Mouse (Mus musculus): ENCODE data around the gene Slc18a2. TPM values are rescaled to one million over a fixed set of nuclear protein-coding genes. Genes with fewer than 3 reads are reported as not detected.
A peak's percentile ranks its signal among the peaks of the same experiment; 100 is the strongest.

Slc18a2 gene
- under 1 TPM; 0.86 to 0.92 TPM for total RNA-seq (2021)
- long read RNA-seq, partial matches to known transcripts = 1 of 25 reads
- long read RNA-seq, other reads (novel, unspliced or antisense) = 21 of 25 reads

- no peak for DNase-seq (ENCODE audit: low spot score in 2 of 2)
These were observed at the start of gene Slc18a2 for GRCm38 (mm10) chr19:59260718-59261442. Slc18a2 (plus strand) TSS chr19:59260896.

DNA sequence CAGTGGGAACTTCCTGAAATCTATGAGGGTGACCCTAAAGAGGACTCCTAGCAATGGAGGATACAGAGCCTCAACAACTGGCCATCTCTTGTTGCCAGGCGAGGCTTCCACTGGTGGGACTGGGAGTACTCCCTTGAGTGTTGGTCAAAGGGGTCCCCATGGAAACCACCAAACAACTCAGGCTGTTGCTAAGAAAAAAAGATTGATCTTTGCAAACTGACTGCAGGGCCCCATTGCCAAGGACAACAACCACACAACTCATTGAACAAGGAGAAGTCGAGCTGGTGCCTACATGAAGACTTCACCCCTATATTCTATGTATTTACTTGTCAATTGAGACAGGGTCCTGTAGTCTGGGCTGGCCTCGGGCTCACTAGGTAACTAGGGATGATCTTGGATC is 43.8 kb upstream of the Slc18a2 start:
- no peak for DNase-seq (ENCODE audit: low spot score in 2 of 2)

DNA sequence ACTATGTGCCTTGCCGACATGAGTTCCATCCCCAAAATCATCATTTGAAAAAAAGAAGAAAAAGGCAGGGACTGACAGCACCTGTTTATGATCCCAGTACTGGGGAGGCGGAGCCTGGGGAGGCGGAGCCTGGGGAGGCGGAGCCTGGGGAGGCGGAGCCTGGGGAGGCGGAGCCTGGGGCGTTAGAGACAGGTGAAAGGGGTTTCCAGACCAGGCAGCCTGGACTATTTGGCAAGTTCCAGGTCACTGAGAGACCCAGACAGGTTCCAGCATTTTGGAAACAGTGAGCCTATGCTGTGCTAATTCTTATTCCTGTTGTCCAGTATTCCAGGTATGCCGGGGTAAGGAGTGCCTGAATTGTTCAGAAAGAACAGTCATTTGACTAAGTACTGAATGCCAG is 41.7 kb upstream of the Slc18a2 start, which contains the start of gene Kcnk18:
Gene Kcnk18 (plus strand): TSS at position 224 of the 400 bp plus-strand sequence.
- DNase-seq (ENCODE audit: low spot score in 2 of 2) = no peak

GRCm38 (mm10) chr19:59221131-59221530 is 39.6 kb upstream of the Slc18a2 start:
- no peak for DNase-seq (ENCODE audit: low spot score in 2 of 2)

DNA sequence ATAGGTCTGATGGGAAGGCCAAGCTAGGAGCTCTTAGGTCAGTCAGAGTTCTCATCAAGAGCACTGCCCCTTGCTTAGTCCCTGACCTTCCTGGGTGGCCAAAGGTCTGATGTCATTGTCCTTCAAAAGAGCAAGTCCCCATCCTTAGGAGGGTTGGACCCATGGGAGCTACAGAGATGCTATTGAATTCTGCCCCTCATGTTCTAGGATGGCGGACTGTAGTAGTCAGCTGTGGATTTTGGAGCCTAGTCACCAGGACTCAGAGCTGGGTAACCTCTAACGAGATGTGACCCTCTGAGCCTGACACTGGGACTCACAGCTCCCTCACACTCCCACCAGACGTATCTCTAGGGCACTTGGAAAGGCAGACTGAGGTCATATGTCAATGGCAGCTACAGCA is 32.3 kb upstream of the Slc18a2 start:
- no peak for DNase-seq (ENCODE audit: low spot score in 2 of 2)

- DNase-seq (ENCODE audit: low spot score in 2 of 2) = no peak
These were observed 27.9 kb upstream of the Slc18a2 start for GRCm38 (mm10) chr19:59232786-59233185.

- no peak for DNase-seq (ENCODE audit: low spot score in 2 of 2)
These were observed 25.7 kb upstream of the Slc18a2 start for GRCm38 (mm10) chr19:59235001-59235400.

- DNase-seq (ENCODE audit: low spot score in 2 of 2) = no peak
These were observed 24.6 kb upstream of the Slc18a2 start for GRCm38 (mm10) chr19:59236046-59236445.

- no peak for DNase-seq (ENCODE audit: low spot score in 2 of 2)
These were observed 22.1 kb upstream of the Slc18a2 start for GRCm38 (mm10) chr19:59238630-59239029.

DNA sequence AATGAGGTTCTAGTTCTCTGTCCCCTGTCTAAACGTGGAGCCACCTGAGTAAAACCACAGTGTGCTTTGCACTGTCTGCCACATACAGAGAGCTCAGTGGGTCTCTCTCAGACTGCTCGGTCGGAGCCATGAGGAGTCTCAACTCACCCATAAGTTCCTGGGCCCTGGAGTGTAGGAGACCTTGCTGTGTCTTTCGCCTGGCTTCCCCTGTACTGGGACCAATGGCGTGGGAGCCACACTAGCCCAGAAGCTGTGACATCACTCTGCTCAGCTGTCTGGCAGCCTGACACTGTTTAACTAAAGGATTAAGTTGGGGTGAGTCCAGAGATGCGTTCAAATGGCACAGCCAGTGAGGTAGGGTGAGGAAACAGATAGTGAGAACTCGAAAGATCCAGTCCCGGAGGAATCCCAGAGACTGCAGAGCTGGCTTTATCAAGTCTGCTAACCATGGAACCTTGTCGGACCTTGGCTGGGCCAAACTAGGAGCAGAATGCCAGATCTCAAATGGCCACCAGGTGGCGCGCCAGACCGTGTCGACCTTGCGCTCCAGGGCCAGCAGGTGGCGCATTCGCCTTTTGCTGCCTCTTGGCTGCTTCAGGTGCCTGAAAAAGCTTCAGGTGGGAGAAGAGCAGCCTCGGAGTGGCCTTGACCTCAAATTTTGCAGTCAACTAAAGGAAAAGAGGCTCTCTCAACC is 21.4 kb upstream of the Slc18a2 start:
- DNase-seq (ENCODE audit: low spot score in 2 of 2) = peak; percentile 66 to 93

DNA sequence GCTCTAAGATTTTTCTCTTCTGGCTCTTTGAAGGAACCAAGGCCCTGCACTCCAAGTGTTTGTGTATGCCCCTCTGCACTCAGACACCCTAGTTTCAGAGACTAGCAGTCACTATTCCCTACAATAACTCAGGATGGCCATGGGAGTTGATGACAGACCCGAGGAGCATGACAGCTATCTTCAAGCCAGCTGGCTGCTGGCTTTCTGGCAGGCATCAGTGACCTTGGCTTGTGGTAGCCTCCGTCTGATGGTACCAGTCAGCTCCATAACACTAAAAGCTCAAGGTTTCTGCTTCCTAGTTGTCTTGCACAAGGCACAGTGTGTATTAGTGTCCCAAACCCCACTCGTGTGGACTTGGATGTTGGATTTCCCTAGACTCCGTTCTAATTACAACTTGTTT is 18.7 kb upstream of the Slc18a2 start:
- DNase-seq (ENCODE audit: low spot score in 2 of 2) = no peak

DNA sequence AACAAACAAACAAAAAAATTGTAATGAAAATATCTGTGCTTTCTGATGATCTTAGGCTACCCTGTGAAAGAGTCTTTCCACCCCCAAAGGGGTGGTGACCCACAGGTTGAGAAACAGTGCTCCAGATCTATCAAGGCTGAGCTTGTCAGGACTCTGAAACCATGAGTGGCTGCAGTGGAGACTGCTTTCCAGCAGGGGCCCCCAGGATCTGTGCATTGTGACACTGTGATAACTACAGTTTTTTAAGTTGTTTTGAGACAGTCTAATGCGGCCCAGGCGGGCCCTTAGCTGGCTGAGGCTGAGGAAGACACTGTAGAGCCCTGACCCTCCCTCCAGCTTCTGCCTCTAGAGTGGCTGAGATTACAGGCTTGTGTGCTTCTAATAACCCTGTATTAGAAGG is 17.6 kb upstream of the Slc18a2 start:
- no peak for DNase-seq (ENCODE audit: low spot score in 2 of 2)

- no peak for DNase-seq (ENCODE audit: low spot score in 2 of 2)
These were observed 12.6 kb upstream of the Slc18a2 start for GRCm38 (mm10) chr19:59248144-59248543.

DNA sequence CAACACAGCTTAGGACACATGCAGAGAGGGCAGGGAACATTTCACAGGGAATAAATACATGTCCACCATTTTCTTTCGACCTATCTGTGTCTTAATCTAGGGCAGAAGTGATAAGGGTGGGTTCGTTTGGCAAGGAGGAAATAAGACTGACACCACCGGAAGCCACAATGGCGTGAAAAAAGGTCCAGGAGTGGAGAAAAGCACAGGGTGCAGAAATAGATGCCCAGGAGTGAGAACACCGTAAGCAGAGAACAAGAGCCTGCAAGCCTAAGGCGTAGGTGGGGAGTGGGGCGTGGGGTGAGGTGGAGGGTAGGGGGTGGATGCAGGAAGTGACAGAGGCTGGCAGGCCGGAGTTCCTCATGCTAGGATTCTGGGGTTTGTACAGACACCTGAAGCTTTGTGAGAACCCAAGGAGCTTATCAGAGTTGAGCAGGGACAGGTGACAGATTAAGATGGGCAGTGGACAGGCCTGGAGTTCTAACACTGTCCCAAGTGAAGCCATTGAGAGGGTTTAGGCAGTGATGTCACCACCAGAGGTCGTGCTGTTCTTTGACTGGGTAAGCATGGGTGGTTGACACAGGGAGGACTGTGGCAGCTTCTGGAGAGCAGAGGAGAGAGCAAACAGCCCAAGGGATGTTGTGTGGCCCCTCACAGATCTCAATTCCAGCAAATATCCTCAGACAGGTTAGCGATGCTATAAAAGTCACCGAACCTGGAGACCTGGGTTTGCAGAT is 12.0 kb upstream of the Slc18a2 start:
- DNase-seq (ENCODE audit: low spot score in 2 of 2) = no peak

DNA sequence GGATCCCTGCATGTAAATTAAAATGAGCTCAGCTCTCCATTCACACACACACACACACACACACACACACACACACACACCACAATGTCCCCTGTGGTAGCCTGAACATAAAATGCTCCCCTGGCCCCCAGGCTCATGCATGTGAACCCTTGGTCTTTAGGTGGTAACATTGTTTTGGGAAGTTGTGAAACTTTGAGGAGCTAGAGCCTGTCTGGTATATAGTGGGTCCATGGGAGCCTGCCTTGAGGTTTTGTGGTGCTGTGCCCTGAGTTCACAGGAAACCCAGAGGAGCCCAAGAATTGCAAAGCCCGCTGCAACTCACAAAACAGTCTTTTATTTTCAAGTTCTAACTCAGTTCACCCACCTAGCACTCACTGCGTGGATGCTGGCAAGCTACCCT is 8.0 kb upstream of the Slc18a2 start:
- no peak for DNase-seq (ENCODE audit: low spot score in 2 of 2)

GRCm38 (mm10) chr19:59259633-59260032 is 1.1 kb upstream of the Slc18a2 start:
- no peak for DNase-seq (ENCODE audit: low spot score in 2 of 2)

GRCm38 (mm10) chr19:59261604-59262003 is 908 bp downstream of the Slc18a2 start:
- DNase-seq (ENCODE audit: low spot score in 2 of 2) = no peak

DNA sequence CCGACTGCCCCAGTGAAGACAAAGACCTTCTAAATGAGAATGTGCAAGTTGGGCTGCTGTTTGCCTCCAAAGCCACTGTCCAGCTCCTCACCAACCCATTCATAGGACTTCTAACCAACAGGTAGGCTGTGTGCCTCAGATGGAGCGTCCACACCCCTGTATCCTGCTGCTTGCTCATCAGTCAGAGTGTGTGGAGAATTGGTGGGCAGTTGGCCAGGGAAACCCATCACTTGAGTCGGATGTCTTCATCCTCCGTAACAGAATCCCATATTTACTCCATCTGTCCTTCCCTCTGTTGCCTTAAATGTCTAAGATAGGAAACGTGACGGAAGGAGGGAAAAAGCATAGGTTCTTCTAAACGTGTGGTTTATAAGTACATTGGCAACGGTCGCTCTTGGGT is 2.5 kb downstream of the Slc18a2 start:
- DNase-seq (ENCODE audit: low spot score in 2 of 2) = peak in 1 of 2 experiments; percentile 42

DNA sequence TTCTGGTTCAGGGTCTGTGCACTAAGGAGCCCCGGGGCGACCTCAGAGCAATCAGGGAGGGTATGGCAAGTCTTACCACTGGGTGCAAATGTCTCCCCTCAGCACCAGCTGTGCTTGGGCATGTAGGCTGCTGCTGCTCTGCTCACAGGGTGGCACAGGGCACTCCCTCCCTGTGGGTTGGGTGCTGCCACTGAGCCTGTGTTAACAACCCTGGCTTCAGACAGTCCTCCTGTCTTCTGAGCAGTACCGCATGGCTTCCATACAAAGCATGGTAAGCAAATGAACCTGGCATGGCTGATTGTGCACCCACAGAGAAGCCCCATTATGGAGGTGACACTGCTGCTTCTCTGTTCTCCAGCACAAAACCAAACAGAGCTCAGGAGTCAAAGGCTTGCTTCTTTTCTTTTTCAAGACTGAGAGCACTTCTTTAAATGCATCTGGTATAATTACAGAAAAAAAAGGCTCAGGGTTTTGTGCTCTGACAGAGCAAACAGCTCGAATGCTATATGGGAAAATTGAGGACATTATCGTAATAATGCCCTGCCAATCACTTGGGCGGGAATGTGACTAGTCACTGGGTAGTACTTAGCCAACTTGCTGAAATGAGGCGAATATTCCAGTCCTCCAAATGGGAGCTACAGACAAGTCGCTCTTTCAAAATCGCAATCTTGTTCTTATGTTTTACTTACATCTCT is 4.3 kb downstream of the Slc18a2 start:
- DNase-seq (ENCODE audit: low spot score in 2 of 2) = no peak

DNA sequence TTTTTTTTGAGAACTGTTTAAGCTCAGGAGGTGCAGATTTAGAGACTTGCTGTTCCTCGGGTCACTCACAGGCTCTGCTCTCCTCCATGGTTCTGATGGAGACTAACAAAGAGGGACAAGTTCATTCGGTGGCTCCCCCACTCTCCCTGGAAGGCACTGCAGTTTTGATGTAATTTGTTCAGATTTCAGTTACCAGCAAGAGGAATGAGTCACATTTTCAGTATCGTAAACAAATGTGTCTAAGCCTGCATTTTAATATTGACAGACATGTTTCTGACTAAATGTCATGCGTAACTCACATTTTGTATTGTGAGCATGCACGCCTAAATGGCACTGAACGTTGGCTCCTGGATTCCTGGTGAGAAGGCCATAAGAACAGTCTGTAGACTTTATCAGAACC is 5.2 kb downstream of the Slc18a2 start:
- peak; percentile 7 to 43 for DNase-seq (ENCODE audit: low spot score in 2 of 2)

DNA sequence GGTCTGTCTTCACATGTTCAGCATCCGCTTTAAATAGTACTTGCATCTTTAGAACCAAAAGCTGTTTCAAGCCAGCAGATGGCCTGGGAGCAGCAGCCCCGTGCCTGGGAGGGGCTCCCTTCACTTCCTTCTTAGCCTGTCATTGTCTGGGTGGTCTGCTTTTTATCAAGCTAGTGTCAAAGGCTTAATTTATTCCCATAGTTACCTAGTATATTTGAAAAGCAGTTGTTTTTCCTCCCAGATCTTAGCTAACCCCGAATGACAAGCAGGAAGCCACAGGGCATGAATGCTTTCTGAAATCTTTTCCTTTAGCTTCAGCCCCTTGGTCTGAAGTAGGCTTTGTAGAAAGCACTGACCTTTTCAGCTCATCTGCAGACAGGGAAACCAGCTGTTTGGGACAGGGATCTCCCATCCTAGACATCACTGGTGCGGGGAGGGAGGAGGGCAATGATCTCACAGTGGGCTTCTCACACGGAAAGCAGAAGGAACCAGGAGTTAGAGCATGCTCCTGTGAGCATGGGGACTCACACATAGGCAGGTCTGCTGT is 6.8 kb downstream of the Slc18a2 start:
- no peak for DNase-seq (ENCODE audit: low spot score in 2 of 2)

Data from layer of hippocampus, adult 18-20 months (tissue).